Mouse (Mus musculus) hindbrain, postnatal 0 days (tissue): Measurements from ENCODE around the gene Fgfr2. TPM values are rescaled to one million over a fixed set of nuclear protein-coding genes. Genes with fewer than 3 reads are reported as not detected.

Experiments
- ATAC-seq: fragments of 200-750 bp; cut with Nextera tagmentation; 2 replicates; pipeline ENCODE4 v1.8.0; 2017; ENCODE audit warnings: mild to moderate bottlenecking, moderate TSS enrichment, moderate library complexity
- DNase-seq: peaks from one replicate; pipeline ENCODE4 v3.0.0-alpha.2; 2015; ENCODE audit warnings: low spot score
- H3K27ac ChIP-seq: fragments of 300-500 bp; sonication (generic); 2 replicates; pipeline ENCODE4 v1.5.1; 2014; ENCODE audit warnings: mild to moderate bottlenecking
- H3K27me3 ChIP-seq: fragments of 300-500 bp; sonication (generic); 2 replicates; pipeline ENCODE4 v1.6.1; 2014; ENCODE audit warnings: low read length, mixed read lengths; ENCODE audit not compliant: insufficient read depth
- H3K36me3 ChIP-seq: fragments of 300-500 bp; sonication (generic); 2 replicates; pipeline ENCODE4 v1.6.1; 2014; ENCODE audit warnings: low read length, mixed read lengths; ENCODE audit not compliant: insufficient read depth
- H3K4me1 ChIP-seq: fragments of 300-500 bp; sonication (generic); 2 replicates; pipeline ENCODE4 v1.6.1; 2014; ENCODE audit warnings: antibody characterized with exemption, low read length, mixed read lengths; ENCODE audit not compliant: insufficient read depth
- H3K4me2 ChIP-seq: fragments of 300-500 bp; sonication (generic); 2 replicates; pipeline ENCODE4 v1.6.1; 2014; ENCODE audit warnings: low read depth, mild to moderate bottlenecking, low read length, moderate library complexity, mixed read lengths
- H3K4me3 ChIP-seq: fragments of 300-500 bp; sonication (generic); 2 replicates; pipeline ENCODE4 v1.5.1; 2014; ENCODE audit warnings: low read length
- H3K9ac ChIP-seq: fragments of 300-500 bp; sonication (generic); replicated peaks from 2 replicates; pipeline ENCODE4 v1.6.1; 2014; ENCODE audit warnings: mild to moderate bottlenecking, low read length, moderate library complexity, mixed read lengths
- H3K9me3 ChIP-seq: fragments of 300-500 bp; sonication (generic); 2 replicates; pipeline ENCODE4 v1.6.1; 2016; ENCODE audit warnings: low read length, mixed read lengths
- CTCF ChIP-seq: IDR thresholded peaks from 2 replicates; pipeline ENCODE4 v1.5.1; 2016; ENCODE audit warnings: antibody characterized with exemption, control low read depth, low read depth
- WGBS: fragments of 180-500 bp; shearing (Covaris S2); extraction: QIAGEN DNeasy Blood & Tissue Kit; methylation state at CpG from one replicate; pipeline ENCODE4 v1.1.7; 2014; 5-methylcytosine and 5-hydroxymethylcytosine counted together
- polyA plus RNA-seq: library from polyadenylated mRNA; unstranded; fragments of >200 nt; fragmentation: Nextera tagmentation; extraction: Ambion mirVana; gene quantifications from 2 replicates; pipeline ENCODE4 v1.2.1, GENCODE M21; 2015
- total RNA-seq: library from RNA; depleted of rRNA; stranded (reverse); fragments of >200 nt; gene quantifications from 2 replicates; pipeline ENCODE4 v1.2.3, GENCODE M21; 2014

The Fgfr2 gene
- total and polyA plus RNA-seq, 2 experiments from 2014 or later: 17.3 to 49.0 TPM

DNA sequence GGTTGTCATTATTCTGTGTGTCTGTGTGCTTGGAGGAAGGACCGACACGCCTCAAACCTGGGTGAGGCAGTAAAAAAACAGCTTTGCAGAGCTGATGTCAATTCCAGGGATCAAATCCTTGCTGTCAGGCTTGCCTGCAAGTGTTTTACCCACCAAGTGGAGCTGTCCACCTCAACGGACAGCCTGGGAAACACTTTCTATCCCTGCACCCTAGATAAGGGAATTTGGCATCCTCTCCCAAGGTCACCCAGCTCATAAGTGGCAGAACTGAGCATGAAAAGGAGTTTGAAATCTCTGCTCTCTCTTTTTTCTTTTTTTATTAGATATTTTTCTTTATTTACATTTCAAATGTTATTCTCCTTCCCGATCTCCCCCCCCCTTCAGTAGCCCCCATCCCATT lies 1312.2 kb downstream of the Fgfr2 start:
- Histone ChIP-seq H3K4me2 (no peak overlapping the region), H3K9me3 (no peaks in the 10 kb centered on the region), H3K9ac (no peak overlapping the region), H3K36me3 (no peaks in the 10 kb centered on the region), H3K4me3 (no peak overlapping the region), H3K27me3 (no peaks in the 10 kb centered on the region), H3K27ac (no peak overlapping the region), H3K4me1 (no peaks in the 10 kb centered on the region)
- no peak for DNase-seq
- TF ChIP-seq CTCF: no peak
- ATAC-seq: no peak
- WGBS: 77% methylated on average over 4 of the region's 4 CpGs

DNA sequence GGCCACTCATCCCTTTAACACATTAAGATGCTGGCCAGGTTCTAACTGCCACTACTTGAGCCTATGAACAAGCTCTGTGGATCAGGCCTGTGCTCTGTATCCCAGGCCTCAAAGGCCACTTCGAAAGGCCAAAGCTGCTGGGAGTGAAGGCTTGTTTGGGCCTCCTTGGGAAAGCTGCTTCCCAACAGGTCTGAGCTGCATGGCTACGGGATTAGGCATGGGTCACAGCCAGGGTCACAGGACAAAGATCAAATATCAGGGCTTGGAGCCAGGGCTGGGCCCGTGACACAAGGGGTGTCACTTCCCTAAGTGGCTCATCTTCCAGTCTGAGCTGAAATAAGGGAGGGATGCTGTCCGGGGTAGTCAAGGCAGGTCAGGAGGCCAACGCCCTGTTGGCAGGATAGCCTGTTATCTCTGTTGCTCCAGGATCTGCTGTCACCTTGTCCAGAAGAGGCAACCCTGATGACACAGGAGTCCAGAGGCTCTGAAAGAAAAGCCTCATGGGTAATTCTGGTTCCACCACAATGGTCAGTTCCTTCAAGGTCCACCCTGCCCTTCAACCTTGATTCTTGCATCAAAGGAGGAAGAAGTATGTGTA lies 1313.5 kb downstream of the Fgfr2 start:
- Histone ChIP-seq H3K9ac (no peak overlapping the region), H3K4me1 (no peaks in the 10 kb centered on the region), H3K27ac (no peak overlapping the region), H3K27me3 (no peaks in the 10 kb centered on the region), H3K4me3 (no peak overlapping the region), H3K9me3 (no peaks in the 10 kb centered on the region), H3K36me3 (no peaks in the 10 kb centered on the region), H3K4me2 (no peak overlapping the region)
- no peak for TF ChIP-seq CTCF
- DNase-seq (no peak), ATAC-seq (no peak)
- 46% methylated on average over 5 of the region's 5 CpGs for WGBS

DNA sequence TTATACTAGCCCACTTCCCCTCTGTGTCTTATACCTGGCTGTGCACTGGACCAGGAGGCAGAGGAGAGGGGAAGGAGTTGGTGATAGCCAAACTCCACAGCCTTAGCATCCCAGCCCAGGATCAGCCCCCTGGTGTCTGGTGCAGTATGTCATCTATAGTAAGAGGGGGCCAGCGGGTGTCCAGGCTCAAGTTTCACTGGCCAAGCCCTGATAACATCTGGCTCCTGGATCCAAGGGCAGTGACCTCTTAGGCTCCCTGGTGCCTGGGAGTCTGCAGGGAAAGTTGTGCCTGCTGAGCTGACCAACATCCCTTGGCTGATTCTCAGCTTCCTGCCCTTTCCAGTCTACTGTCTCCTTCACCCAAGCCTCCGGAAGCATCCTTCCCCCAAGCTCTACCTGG lies 1315.9 kb downstream of the Fgfr2 start:
- TF ChIP-seq CTCF: no peak
- Histone ChIP-seq H3K36me3 (no peaks in the 10 kb centered on the region), H3K4me2 (no peak overlapping the region), H3K4me1 (no peaks in the 10 kb centered on the region), H3K9ac (no peak overlapping the region), H3K9me3 (no peaks in the 10 kb centered on the region), H3K4me3 (no peak overlapping the region), H3K27ac (no peak overlapping the region), H3K27me3 (no peaks in the 10 kb centered on the region)
- no peak for DNase-seq
- ATAC-seq: no peak
- WGBS: 77% methylated on average over 2 of the region's 2 CpGs

DNA sequence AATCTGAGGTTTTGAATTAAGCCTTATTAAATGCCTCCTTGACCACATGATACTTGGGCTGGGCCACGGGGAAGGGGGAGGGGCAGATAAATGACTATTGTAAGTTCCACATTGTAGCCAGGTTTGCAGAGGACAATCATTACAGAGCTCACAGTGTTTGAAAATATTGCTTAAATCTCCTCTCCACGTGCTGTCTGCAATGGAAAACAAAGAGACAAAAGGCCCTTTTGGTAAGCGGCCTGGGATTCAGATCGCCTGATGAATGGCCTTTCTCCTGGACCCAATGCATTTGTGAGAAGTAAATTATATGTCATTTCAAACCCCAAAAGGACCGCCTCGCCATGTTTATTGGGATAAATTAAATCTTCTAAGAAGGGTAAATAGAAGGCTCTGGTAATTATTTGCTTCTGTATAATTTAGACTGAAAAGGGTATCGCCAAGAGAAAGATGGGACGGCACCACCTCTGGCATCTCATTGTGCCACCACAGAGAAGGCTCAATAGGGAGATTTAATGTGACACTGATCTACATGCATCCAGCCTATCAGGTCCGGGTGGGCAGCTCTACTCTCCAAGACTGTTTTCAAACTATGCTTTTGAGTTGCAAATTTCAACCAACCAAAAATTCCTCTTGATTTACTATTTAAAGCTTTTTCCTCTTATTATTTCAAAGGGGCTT lies 1317.5 kb downstream of the Fgfr2 start:
- no peaks in the 10 kb centered on the region for H3K9me3 ChIP-seq
- no peaks in the 10 kb centered on the region for H3K36me3 ChIP-seq
- no peak overlapping the region for H3K9ac ChIP-seq
- WGBS: 35% methylated on average over 9 of the region's 9 CpGs
- H3K4me1 ChIP-seq: no peaks in the 10 kb centered on the region
- H3K4me3 ChIP-seq: no peak overlapping the region
- H3K27ac ChIP-seq: no peak overlapping the region
- no peak for ATAC-seq
- no peak for DNase-seq
- H3K27me3 ChIP-seq: no peaks in the 10 kb centered on the region; the same call in 1 of the 2 replicates
- TF ChIP-seq CTCF: no peak
- no peak overlapping the region for H3K4me2 ChIP-seq

DNA sequence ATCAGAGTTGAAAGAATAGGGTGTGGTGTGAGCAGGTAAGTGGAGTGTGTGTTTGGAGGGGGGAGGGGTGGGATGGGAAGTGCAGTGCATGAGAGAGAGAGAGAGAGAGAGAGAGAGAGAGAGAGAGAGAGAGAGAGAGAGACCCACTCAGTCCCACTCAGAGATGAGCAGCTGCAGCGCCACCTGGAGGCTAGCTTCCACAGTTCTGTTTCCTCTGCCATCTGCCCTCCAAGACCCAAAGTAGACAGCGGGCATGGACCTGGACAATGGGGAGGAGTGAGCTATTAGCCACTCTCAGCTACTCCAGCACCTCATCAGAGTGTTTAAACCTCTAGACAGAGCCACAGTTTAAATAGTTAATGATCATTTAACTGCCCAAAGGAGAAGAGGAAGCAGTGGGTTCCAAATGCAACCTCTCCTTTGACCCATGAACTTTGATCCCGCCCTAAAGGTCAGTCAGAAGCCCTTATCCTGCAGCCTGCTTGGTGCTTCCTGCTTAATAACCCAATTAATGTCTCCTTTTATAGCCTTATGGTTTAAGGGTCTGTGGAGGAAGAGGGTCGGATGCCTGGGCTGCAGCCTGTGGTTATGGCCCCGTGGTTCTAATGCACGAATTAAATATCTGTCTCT lies 1322.6 kb downstream of the Fgfr2 start:
- ATAC-seq: 0 out of 2 replicates have a peak, but pooled peaks have one; percentile 29
- Histone ChIP-seq H3K4me1 (no peaks in the 10 kb centered on the region), H3K9me3 (no peaks in the 10 kb centered on the region), H3K27me3 (no peaks in the 10 kb centered on the region; the same call in 1 of the 2 replicates), H3K36me3 (no peaks in the 10 kb centered on the region), H3K27ac (no peak overlapping the region), H3K4me3 (no peak overlapping the region), H3K4me2 (no peak overlapping the region), H3K9ac (no peak overlapping the region)
- WGBS: 56% methylated on average over 6 of the region's 6 CpGs
- TF ChIP-seq CTCF: peak; percentile 57
- DNase-seq: peak; percentile 46

DNA sequence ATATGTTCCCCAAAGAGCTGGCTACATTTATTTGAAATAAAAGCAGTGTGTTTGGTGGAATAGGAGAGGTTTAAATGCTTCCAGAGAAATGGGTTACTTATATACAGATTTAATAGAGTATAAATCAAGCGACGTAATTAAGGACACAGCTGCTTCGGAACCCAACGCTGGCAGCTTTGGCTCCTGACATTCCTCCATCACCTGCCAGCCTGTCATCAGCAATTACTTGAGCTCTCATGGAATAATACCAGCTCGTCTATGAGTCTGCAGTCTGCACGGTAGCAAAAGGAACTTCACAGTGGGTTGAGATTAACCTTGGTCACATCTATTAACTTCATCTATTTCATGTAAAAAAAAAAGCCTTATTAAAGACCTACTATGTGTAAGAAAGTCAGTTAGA lies 1326.0 kb downstream of the Fgfr2 start:
- Histone ChIP-seq H3K27ac (no peak overlapping the region), H3K36me3 (no peaks in the 10 kb centered on the region), H3K4me2 (no peak overlapping the region), H3K9ac (no peak overlapping the region), H3K9me3 (no peaks in the 10 kb centered on the region), H3K27me3 (no peaks in the 10 kb centered on the region; the same call in 1 of the 2 replicates), H3K4me1 (no peaks in the 10 kb centered on the region), H3K4me3 (no peak overlapping the region)
- WGBS: 44% methylated on average over 6 of the region's 6 CpGs
- no peak for DNase-seq
- no peak for ATAC-seq
- no peak for TF ChIP-seq CTCF
